Mouse (Mus musculus) WW6 (cell line): Measurements from ENCODE around the gene Cdk14.
"Not testable (repeated sequence)": the region's sequence is repeated elsewhere in the genome, so short reads cannot be mapped to it uniquely, and the experiment has no call there.

ENCODE experiments used
- DNase-seq: peaks from one replicate; pipeline ENCODE4 v3.0.0-alpha.2; 2013; ENCODE audit warnings: low read depth, low spot score

Cdk14 gene

DNA sequence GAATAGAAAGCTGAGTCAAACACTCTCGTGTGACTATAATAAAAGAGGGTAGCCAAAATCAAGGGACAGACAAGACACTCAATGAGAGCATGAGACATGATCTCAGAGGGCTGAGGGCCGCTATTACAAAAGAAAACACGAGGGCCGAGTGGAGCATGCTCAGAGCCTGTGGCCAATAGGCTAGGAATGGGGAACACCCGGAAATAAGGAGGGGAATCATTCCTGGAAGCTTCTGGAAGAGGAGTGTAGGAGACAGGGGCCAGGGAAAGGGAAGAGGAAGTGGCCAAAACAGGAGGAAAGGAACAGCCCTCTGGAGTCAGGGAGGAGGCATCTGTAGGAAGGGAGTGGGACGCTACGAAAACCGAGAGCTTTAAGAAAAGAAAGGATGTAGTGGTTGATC lies 52.6 kb downstream of the Cdk14 start:
- no peak for DNase-seq

DNA sequence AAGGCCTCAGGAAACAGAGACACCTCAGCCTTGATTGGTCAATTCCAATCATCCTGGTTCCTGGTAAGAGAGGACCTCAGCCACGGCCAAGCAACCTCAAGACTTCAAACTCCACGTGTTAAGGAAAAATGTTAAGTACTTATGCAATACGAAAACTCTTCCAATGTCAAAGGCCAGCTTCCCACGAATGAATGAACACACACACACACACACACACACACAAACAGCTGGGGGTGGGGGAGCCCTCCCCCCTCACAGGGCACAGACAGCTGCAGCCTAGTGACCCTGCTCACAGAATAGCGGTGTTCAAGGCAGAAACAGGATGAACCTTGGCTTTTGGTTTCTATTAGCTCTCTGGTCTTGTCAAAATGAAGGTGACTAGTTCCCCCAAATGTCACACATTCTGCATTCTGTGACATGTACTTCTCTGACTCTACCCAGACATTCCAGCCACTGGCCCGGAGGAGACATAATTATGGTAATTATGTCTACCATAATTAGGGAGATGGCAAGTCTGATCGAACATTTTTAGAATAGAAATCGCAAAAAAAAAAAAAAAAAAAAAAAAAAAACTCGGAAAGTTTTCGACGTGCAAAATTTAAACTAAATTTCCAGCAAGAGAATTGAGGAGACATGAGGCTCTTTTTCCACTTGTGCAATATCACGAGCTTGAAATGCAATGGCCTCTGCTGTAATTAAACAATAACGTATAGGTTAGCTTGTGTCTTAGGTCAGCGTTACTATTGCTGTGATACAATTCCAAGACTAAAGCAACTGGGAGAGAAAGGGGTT lies 54.6 kb downstream of the Cdk14 start:
- DNase-seq = no peak

DNA sequence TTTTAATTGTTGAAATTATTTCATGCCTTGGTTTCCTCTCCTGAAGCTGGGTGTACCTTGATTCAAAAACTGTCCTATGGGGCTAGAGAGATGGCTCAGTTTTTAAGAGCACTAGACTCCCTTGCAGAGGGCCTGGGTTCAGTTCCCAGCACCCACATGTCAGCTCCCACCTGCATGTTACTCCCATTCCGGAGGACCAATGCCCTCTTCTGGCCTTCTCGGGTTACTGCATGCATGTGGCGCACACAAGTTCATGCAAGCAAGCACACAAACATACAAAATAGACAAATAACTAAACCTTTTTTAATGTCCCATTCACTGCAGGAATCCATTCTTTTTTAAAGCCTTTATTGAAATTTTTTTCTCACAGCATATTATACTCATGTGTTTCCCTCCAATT lies 58.4 kb downstream of the Cdk14 start:
- DNase-seq = no peak

DNA sequence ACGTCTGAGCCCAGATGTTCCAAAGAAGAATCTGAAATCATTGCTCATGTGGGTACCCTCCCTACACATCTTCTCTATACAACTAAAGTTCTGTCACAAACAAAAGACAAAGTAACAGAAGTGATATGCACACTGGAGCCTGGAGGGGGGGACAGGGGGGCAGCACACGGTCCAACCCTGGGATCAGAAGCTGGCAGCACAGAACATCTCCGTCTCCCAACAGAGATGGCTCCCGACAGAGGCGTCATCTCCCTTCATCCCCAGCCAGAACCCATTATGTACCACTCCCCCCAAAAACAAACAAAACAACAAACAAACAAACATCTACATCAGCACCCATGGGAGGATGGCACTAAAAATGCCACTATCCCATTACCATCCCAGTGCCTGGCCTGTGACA lies 59.8 kb downstream of the Cdk14 start:
- no peak for DNase-seq

DNA sequence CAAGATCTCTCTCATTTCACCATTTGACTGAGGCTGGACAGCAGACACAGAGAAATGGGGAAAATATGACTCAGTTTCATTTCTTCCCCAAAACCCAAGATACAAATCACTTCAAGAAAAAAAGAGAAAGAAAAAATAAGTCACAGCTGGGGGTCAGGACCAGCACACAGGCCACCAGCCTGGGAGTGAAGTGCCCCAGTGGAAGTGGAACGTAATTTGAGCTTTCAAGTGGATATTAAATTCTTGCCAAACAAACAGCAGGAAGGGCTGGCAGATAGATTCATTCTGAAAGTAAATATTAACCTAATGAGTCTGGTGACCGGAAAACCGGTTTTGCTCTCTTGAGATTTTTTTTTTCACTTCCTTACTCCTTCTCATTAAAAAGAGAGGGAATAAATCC lies 60.2 kb downstream of the Cdk14 start:
- DNase-seq = no peak

DNA sequence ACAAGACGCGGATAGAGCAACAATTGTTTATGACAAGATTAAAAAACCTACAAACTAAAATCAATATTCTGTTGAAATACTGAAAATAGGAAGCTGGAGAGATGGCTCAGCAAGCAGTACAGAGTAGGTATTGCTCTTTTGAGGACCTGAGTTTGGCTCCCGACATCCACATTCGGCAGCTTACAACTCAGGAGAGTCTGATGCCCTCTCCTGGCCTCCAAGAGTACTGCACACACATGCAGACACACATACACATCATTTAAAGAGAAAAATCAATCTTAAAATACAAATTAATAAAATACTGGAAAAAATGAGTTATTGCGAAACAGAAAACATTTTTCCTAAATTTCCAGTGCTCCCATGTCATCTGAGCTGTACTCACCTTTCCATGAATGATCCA lies 60.7 kb downstream of the Cdk14 start:
- DNase-seq = no peak

DNA sequence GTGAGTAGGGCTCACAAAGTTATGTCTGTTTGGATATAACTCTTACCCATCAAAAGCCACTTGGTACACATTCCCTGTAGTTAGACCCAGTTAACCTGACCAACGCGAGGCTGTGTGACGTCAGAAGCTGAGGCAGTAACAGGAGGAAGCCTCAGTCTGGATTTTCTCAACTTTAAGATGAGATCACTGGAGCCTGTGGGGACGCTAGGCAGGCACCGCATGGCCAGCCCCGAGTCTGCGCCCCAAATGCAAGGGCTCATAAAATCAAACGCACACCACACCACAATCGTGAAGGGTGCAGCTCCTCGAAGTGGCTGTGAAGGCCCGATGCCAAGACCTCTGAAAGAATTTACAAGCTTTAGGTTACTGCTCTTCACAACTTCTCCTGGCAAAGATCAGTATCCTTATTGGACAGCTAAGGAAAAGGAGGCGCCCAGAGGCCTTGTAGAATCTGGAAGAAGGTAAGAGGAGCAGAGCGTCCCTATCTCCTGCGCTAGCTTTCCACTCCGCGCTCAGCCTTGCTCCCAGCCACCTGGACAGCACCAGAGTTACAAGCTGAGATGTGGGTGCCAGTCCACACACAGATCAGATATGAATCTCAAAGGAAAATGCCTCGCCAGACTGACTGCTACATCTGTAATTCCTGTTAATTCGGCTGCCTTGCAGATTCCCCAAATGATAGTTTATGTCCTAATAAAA lies 61.9 kb downstream of the Cdk14 start:
- no peak for DNase-seq

DNA sequence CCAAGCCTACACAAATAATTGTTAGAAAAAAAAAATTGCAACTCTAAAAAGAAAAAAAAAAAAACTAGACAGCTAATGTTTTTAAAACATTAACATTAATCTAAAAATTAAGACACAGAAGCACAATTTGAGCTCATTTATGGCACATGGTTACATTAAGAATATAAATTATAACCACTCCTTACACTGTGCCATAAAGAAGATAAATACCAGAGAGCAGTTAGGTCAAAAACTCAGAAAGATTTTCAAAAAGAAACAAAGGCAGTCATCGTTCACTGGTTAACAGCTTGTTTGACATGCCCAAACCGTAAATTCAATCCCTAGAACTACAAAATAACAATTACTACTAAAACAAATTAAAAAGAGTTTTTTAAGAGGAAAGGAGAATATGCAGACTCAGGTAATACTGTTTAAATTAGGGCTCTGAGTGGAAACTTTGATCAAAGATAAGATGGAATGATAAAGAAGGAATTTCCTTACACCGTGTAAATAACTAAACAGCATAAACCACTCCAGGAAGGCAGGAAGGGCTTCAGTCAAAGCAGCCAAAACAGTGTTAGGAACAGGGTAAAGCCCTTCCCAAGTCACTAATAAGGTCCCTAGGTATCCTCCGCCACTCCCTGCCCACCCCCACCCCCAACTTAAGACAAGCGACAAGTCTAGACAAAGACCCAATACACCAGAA lies 65.3 kb downstream of the Cdk14 start:
- DNase-seq = no peak

DNA sequence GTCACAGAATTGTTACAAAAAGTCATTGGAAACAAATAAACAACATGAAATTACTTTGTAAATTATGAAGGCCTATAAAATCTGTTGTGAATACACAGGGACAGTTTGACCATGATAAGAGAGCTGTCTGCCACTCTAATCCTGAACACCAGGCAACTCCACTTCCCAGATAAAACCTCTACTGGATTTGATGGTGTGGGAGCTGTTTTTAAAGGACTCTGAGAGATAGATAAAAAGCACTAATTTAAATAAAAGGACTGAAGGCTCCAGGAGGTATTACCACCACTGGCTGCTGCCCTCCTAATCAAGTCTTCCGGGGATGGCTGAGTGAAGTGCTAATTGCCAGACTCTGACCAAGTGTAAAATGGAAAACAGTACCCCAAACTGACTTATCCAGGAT lies 66.2 kb downstream of the Cdk14 start:
- DNase-seq = no peak

DNA sequence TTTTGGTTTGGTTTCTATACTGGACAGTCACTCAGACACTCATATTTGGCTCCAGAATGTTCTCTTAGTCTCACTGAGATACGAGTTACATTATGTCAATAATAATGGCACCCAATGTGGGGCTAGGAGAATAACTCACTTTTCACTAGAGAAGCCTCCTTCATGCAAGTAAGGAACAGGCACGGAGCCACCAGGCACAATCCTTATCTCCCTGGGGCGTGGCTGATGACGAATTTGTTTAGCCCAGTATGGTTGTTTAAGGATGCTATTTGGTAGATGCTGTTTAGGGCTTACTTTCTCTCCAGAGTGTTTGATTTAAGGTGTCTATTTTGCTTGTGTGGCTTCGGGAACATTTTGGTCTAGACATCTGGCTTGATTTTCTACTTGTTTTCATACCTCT lies 75.5 kb downstream of the Cdk14 start:
- DNase-seq = no peak

DNA sequence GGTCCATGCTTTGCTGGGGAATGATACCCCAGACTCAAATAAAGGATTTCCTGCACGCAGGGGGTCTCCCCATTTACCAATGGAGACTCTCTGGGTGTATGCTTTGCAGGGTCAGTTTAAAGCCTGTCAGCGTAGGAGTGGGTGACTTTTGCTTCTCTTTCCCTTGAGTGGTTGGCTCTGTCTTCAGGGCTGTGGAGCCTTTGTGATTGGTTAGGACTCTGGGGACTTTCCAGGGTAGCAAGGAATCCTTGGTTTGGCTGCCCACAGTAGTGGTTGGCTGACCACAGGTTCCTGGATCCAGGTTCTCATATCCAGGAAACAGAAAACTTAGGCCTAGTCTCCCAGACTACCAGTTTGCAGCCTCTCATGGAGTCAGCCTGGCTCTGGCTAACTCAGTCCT lies 76.4 kb downstream of the Cdk14 start:
- DNase-seq = no peak

DNA sequence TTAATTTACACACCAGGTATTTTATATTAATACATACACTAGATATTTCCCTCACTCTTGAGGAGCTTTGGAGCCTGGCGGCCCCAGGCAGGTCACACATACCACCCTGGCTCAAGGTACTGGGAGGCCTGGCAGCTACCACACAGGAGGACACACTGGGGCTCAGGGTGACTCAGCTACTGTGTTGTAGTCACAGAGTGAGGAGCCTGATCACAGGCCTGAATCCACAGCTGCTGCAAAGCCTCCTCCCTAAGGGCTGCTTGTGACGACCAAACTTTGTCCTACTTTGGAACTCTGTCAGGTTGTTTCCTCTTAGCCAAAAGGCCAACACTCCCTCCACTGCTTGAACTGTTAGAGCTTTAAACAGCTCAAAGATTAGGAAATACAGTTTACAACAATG lies 76.8 kb downstream of the Cdk14 start:
- no peak for DNase-seq

DNA sequence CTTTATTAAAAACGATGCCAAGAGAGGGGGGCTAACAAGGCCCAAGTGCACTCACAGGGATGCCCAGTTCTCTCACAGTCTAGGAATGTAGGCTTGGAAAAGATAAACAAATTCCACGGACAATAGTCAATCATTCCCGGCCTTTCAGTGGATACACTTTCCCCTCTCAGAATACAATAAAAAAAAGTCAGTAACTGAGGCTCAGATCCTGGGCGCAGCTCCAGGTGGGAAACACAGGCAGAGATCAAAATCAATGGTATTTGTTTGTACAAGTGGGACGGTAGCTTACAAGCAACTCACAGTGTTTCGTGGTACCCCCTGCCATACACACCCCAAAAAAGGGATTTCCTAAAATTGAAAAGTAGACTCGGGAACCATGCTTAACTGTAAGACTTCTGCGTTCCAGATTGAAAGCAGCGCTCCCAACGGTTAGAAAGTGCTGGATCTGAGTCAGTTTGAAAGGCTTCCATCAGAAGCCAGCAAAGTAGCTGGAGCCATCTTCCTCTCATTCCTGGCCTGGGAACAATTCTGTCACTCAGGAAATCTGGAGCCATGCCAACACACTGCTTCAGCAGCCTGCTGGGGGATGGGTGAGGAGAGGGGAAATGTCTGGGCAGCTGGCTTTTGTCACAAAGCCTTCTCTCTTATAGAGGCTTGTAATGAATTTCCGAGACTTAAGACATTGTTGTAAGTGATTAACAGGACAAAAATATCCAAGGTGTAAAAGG lies 77.5 kb downstream of the Cdk14 start:
- DNase-seq = no peak

DNA sequence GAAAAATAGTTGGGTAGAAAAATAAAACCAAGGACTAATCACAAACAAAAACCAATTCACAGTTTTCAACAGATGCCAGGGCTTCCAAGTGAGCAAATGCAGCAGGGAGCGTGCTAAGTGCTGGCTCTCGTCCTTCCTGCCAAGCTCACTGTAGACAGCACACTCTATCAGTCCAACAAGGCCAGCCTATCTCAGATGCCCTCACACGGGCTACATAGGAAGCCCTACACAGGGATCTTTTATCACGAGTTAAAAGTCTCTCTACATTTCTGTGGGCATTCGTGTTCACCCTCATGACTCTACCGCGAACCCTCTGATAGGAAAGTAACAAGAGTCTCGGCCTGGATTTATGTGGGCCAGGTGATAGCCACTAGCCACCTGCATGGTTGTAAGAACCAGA lies 78.5 kb downstream of the Cdk14 start:
- DNase-seq = no peak

DNA sequence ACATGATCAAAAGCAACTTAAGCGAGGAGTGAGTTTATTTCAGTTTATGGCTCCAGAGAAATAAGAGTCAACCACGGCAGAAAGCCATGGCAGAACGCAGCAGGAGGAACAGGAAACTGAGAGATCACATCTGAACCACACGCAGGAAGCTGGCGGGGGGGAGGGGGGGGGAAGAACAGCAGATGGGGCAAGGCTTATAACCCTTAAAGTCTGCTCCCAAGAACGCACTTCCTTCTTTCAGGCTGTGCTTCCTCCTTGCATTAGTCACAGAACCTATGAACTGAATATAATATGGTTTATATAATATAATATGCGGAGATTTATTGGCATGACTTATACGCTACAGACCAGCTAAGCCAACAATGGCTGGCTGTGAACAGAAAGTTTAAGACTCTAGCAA lies 86.2 kb downstream of the Cdk14 start:
- DNase-seq = no peak

DNA sequence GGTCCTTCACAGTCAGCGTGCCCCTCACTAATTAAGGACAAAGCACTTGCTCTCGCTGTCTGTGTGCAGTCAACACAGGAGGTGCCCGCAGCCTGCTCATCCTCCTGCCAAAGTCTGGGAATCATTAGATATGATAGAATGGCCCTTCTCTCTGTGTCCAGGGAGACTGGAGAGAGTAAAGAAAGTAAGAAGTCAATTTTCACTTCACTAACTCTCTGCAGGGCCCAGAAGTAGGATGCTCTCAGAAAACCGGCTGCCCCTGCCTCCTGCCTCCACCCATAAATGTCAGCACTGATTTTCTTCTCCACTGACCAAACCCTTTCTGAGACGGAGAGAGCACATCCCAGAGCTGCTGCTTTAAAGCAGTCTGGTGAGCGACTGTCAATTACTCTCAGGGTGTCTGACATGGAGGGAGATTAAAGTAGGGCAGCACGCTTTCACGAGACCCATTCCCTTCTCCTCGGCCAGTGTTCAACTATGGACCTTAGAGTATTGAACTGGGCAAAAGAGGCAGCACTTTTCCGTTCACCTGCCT lies 89.1 kb downstream of the Cdk14 start:
- no peak for DNase-seq

DNA sequence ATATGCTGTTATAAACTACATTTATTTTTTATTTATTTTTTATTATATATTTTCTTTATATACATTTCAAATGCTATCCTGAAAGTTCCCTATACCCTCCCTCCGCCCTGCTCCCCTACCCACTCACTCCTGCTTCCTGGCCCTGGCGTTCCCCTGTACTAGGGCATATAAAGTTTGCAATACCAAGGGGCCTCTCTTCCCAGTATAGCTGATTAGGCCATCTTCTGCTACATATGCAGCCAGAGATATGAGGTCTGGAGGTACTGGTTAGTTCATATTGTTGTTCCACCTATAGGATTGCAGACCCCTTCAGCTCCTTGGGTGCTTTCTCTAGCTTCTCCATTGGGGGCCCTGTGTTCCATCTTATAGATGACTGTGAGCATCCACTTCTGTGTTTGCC lies 91.1 kb downstream of the Cdk14 start:
- not testable (repeated sequence) for DNase-seq

DNA sequence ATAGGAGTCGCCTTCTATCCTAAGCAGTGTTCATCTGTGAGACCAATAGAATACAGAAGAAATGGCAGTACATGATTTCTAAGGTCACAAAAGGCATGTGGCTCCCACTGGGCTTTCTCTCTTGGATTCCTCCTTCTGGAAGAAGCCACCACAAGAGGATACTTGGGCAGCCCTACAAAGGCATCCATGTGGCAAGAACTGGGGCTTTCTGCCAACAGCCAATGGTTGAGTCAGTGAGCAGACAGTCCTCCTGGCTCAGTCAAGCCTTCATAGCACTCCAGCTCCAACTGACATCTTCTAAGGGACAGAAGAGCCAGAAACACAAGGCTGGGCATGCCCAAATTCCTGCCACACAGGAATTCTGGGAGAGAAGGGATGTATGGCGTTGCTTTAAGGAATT lies 93.4 kb downstream of the Cdk14 start:
- no peak for DNase-seq

DNA sequence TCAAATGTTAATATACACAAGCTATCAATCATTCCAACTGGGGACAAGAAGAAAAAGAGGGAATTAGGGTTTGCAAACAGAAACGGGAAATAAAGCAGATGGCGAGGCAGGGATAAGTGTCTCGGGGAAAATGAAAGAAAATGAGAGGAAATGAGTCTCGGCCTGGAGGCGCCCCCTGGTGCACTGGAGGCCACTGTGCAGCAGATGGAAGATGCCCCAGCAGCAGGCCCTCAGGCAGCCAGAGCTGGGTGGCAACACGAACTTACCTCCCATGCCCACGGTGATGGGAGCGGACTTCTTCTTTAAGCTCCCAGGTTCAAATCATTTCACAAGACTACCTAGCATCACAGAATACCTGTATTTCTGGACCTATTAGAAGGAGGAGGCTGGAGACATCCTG lies 97.4 kb downstream of the Cdk14 start:
- DNase-seq = no peak

DNA sequence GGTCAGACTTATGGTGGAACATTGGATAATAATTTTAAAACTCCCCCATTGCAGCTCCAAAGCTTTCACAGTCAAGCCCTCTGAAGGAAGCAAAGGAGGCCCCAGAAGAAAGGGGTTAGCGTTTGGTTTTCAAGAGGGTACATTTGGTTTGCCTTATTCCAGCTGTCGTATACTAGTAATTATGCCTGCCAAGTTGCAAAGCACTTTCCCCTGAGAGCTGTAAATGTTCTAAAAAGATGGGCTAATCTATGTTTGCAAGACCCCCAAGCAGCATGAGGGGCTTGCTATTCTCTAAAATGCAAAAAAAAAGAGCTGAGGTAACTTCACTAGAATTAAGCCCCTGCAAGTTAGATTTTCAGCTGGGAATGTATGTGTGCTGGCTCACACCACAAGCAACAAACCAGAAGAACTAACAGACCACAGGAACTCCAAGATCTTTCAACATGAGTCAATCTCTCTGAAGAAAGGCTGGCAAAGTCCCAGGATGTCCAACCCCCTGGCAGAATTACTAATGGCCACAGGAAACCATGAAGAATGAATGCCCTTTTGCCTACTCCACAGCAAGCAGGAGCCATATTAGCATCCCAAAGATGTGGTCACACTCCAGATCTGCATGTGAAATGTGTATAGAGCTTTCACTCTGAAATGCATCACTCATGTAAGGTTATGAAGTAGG lies 99.5 kb downstream of the Cdk14 start:
- no peak for DNase-seq

DNA sequence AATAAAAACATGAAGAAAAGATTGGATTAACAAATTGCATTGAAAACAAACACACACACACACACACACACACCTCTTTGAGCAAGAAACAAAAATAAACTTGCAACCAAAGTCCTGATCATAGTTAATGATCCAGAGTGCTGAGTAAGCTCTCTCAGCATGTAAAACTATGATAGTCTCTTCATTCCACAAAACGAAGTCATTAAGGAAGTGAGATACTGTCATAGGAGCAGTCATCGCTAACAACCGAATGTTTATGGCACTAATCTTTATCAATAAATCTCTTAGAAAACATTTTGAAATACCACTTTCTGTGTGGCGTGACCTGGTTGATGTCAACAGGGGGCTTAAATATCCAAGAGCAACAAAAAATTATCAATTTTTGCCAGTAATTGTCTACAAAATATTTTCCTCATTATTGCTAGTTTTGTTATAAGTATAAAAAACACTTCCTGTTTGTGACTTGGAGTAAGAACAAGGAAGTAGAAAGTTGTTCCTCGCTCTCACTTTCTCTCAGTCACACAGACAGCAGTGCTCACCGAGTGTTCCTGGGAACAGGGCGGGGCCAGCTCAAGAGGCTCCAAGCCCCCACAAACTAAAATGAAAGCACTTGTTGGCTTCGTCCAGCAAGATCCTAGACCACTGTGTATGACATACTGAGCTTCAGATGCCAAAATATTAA lies 100.1 kb downstream of the Cdk14 start:
- no peak for DNase-seq
